Mouse (Mus musculus) left cerebral cortex, postnatal 4 days (tissue): ENCODE data around the gene Tfap2c. TPM values are rescaled to one million over a fixed set of nuclear protein-coding genes. Genes with fewer than 3 reads are reported as not detected.

Experiments used
- DNase-seq: peaks from one replicate; pipeline ENCODE4 v3.0.0-alpha.2; 2022
- intact Hi-C: fragments of 180-260 bp; cut with DNase I; formaldehyde crosslinking; loops from one replicate; pipeline ENCODE4 v1.15.1; 2025
- total RNA-seq, 2 experiments: library from RNA; stranded (reverse); gene quantifications; 2 replicates each; pipeline ENCODE4 v1.2.3; 2021

Tfap2c gene
- total RNA-seq, 2 experiments from 2014 or later = 1.2 TPM

- DNase-seq = peak; percentile 80
- intact Hi-C loops = no loop called here
Measured at GRCm38 (mm10) chr2:172550364-172551080, 1.1 kb downstream of the Tfap2c start.

GRCm38 (mm10) chr2:172551081-172551720 lies 1.8 kb downstream of the Tfap2c start:
- no peak for DNase-seq
- intact Hi-C loops = no loop called here

GRCm38 (mm10) chr2:172551872-172552271 lies 2.5 kb downstream of the Tfap2c start:
- intact Hi-C loops = no loop called here
- DNase-seq = no peak

GRCm38 (mm10) chr2:172552666-172553065 lies 3.3 kb downstream of the Tfap2c start:
- intact Hi-C loops = no loop called here
- no peak for DNase-seq

GRCm38 (mm10) chr2:172554211-172554610 lies 4.8 kb downstream of the Tfap2c start:
- intact Hi-C loops = no loop called here
- no peak for DNase-seq

- no peak for DNase-seq
- intact Hi-C loops = no loop called here
Measured at GRCm38 (mm10) chr2:172558674-172559468, 9.5 kb downstream of the Tfap2c start.

- intact Hi-C loops = no loop called here
- DNase-seq = no peak
Measured at GRCm38 (mm10) chr2:172561016-172561415, 11.6 kb downstream of the Tfap2c start.

GRCm38 (mm10) chr2:172567835-172568234 lies 18.4 kb downstream of the Tfap2c start:
- intact Hi-C loops = no loop called here
- no peak for DNase-seq

GRCm38 (mm10) chr2:172568466-172568865 lies 19.1 kb downstream of the Tfap2c start:
- no peak for DNase-seq
- intact Hi-C loops = no loop called here

GRCm38 (mm10) chr2:172577196-172577766 lies 27.9 kb downstream of the Tfap2c start:
- intact Hi-C loops = no loop called here
- no peak for DNase-seq

- intact Hi-C loops = no loop called here
- peak; percentile 93 for DNase-seq
Measured at GRCm38 (mm10) chr2:172579221-172579620, 29.8 kb downstream of the Tfap2c start.

GRCm38 (mm10) chr2:172580536-172581265 lies 31.3 kb downstream of the Tfap2c start:
- intact Hi-C loops = no loop called here
- DNase-seq = peak; percentile 73

- DNase-seq = no peak
- intact Hi-C loops = no loop called here
Measured at GRCm38 (mm10) chr2:172583312-172583711, 33.9 kb downstream of the Tfap2c start.

- intact Hi-C loops = no loop called here
- DNase-seq = no peak
Measured at GRCm38 (mm10) chr2:172585329-172585728, 35.9 kb downstream of the Tfap2c start.

- DNase-seq = no peak
- intact Hi-C loops = no loop called here
Measured at GRCm38 (mm10) chr2:172589048-172589447, 39.7 kb downstream of the Tfap2c start.

- intact Hi-C loops = no loop called here
- no peak for DNase-seq
Measured at GRCm38 (mm10) chr2:172590839-172591238, 41.4 kb downstream of the Tfap2c start.

GRCm38 (mm10) chr2:172594326-172594725 lies 44.9 kb downstream of the Tfap2c start:
- intact Hi-C loops = no loop called here
- DNase-seq = no peak

GRCm38 (mm10) chr2:172597056-172597455 lies 47.7 kb downstream of the Tfap2c start:
- DNase-seq = no peak
- intact Hi-C loops = no loop called here

- intact Hi-C loops = no loop called here
- no peak for DNase-seq
Measured at GRCm38 (mm10) chr2:172597881-172598280, 48.5 kb downstream of the Tfap2c start.

GRCm38 (mm10) chr2:172604625-172605024 lies 55.2 kb downstream of the Tfap2c start:
- DNase-seq = no peak
- intact Hi-C loops = no loop called here

GRCm38 (mm10) chr2:172605642-172606041 lies 56.2 kb downstream of the Tfap2c start:
- DNase-seq = peak; percentile 13
- intact Hi-C loops = no loop called here
